Mouse (Mus musculus) embryonic facial prominence, embryonic 11.5 days (tissue): ENCODE measurements at regions not wholly inside any gene's neighbourhood (a gene's known extent, or its start where the extent isn't known, plus 50 kb on each side); places are given as distances from the start of the nearest gene placed in this dataset.

Source experiments
- ATAC-seq: fragments of 200-750 bp; cut with Nextera tagmentation; replicated peaks from 2 replicates; pipeline ENCODE4 v1.8.0; 2017; ENCODE audit warnings: low read depth; ENCODE audit not compliant: insufficient number of reproducible peaks, low FRiP score, low TSS enrichment
- DNase-seq: peaks from one replicate; pipeline ENCODE4 v3.0.0-alpha.2; 2015; ENCODE audit warnings: low spot score
- H3K27ac ChIP-seq: fragments of 300-500 bp; sonication (generic); replicated peaks from 2 replicates; pipeline ENCODE4 v1.5.1; 2014; ENCODE audit warnings: mild to moderate bottlenecking, low read depth, low read length, control low read depth
- H3K27me3 ChIP-seq: fragments of 300-500 bp; sonication (generic); 2 replicates; pipeline ENCODE4 v1.6.1; 2014; ENCODE audit warnings: mild to moderate bottlenecking, low read length, moderate library complexity, mixed read lengths; ENCODE audit not compliant: control insufficient read depth, insufficient read depth
- H3K36me3 ChIP-seq: fragments of 300-500 bp; sonication (generic); replicated peaks from 2 replicates; pipeline ENCODE4 v1.6.1; 2014; ENCODE audit warnings: low read depth, mild to moderate bottlenecking, low read length, moderate library complexity, mixed read lengths; ENCODE audit not compliant: control insufficient read depth, insufficient read depth
- H3K4me1 ChIP-seq: fragments of 300-500 bp; sonication (generic); 2 replicates; pipeline ENCODE4 v1.6.1; 2014; ENCODE audit warnings: low read length, mixed read lengths; ENCODE audit not compliant: control insufficient read depth, insufficient read depth
- H3K4me2 ChIP-seq: fragments of 300-500 bp; sonication (generic); 2 replicates; pipeline ENCODE4 v1.6.1; 2014; ENCODE audit warnings: low read depth, mild to moderate bottlenecking, control low read depth, low read length, moderate library complexity
- H3K4me3 ChIP-seq: fragments of 300-500 bp; sonication (generic); 2 replicates; pipeline ENCODE4 v1.5.1; 2014; ENCODE audit warnings: low read depth, low read length, control low read depth
- H3K9ac ChIP-seq: fragments of 300-500 bp; sonication (generic); replicated peaks from 2 replicates; pipeline ENCODE4 v1.6.1; 2014; ENCODE audit warnings: mild to moderate bottlenecking, control low read depth, low read length
- H3K9me3 ChIP-seq: fragments of 300-500 bp; sonication (generic); replicated peaks from 2 replicates; pipeline ENCODE4 v1.6.1; 2016; ENCODE audit warnings: mild to moderate bottlenecking, low read length, inconsistent platforms, mixed read lengths; ENCODE audit not compliant: control insufficient read depth
- WGBS: fragments of 180-500 bp; shearing (Covaris S2); extraction: QIAGEN DNeasy Blood & Tissue Kit; methylation state at CpG from one replicate; pipeline ENCODE4 v1.1.7; 2014; 5-methylcytosine and 5-hydroxymethylcytosine counted together

DNA sequence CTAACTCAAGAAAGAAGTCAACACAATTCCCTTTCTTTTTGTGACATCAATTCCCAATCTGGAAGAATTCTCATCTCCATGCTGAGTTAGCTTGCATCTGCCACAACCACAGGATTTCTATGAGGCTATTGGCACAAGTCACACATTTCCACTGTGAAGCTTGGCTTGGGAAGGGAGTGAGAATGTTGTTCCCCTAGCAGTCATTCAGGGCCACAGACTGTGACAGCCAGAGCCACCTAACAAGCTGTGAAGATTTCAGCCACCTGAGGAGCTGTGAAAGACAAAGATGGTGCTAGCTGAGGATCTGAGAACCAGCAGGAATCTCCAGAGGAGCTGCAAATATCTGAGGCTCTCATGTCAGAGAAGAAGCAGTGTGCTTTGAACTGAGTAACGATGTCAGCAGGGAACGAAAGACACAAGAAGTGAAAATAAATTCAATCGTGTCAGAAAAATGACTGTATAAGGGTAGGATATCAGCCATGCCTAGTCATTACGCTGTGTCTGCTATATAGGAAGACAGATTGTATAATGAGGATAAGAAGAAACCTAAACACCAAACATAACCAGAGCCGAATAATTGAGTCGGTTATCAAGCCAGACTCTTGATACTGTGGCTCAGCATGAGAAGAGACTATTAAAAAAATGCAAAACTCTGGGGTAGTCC is 340.6 kb upstream of the Tusc1 start:
- no peak for ATAC-seq
- no peak overlapping the region for H3K27ac ChIP-seq
- no peaks in the 10 kb centered on the region for H3K27me3 ChIP-seq
- no peaks in the 10 kb centered on the region for H3K9me3 ChIP-seq
- H3K9ac ChIP-seq, result no peak overlapping the region
- no peak overlapping the region for H3K4me2 ChIP-seq
- WGBS, result 84% methylated on average over 6 of the region's 6 CpGs
- H3K4me3 ChIP-seq, result no peak overlapping the region
- no peaks in the 10 kb centered on the region for H3K36me3 ChIP-seq
- H3K4me1 ChIP-seq, result no peaks in the 10 kb centered on the region
- DNase-seq, result no peak

DNA sequence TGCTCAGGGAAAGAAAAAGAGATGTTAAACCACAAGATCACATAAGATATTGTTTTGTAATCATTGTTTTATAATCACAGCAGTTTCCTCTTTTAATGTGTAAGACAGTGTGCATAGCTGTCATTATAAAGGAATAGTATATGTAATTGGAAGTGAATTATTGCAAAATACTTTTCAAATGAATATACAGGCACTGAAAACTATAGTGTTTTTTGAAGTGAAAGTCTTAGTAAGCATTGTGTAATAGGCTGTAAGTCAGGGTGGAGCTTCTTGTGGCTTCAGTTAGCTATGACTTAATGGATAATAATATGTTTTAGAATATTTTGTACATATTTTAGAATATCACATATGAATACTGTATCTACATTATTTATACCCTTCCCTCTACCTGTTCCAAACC is 333.7 kb upstream of the Tusc1 start:
- no peaks in the 10 kb centered on the region for H3K27me3 ChIP-seq
- ATAC-seq, result no peak
- no peaks in the 10 kb centered on the region for H3K9me3 ChIP-seq
- H3K4me3 ChIP-seq, result no peak overlapping the region
- H3K4me1 ChIP-seq, result no peaks in the 10 kb centered on the region
- no peak overlapping the region for H3K9ac ChIP-seq
- no peaks in the 10 kb centered on the region for H3K36me3 ChIP-seq
- no peak overlapping the region for H3K27ac ChIP-seq
- H3K4me2 ChIP-seq, result no peak overlapping the region
- DNase-seq, result no peak

GRCm38 (mm10) chr4:93664293-93664692 is 329.0 kb upstream of the Tusc1 start:
- no peak for DNase-seq

DNA sequence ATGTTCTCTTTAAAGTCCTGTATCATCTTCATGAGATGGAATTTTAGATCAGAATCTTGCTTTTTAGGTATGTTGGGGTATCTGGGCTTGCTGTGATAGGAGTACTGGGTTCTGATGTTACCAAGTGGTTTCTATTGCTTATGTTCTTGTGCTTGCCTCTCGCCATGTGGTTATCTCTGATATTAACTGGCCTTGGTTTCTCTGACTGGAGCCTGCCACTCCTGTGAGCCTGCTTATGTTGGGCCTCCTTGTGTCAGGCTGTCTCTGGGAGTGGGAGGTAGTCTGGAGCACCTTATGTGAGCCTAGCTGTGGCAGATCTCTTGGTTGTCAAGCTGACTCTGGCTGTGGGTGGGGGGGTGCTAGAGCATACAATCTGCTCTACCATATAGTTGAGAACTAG is 302.9 kb upstream of the Tusc1 start:
- Histone ChIP-seq H3K27ac (no peak overlapping the region), H3K36me3 (no peaks in the 10 kb centered on the region), H3K9me3 (no peaks in the 10 kb centered on the region), H3K4me1 (no peaks in the 10 kb centered on the region), H3K4me2 (no peak overlapping the region), H3K9ac (no peak overlapping the region), H3K27me3 (no peaks in the 10 kb centered on the region), H3K4me3 (no peak overlapping the region)
- DNase-seq, result no peak
- ATAC-seq, result no peak
- 94% methylated on average over 1 of the region's 1 CpGs for WGBS

More at GRCm38 (mm10) chr4:93664293-93664692, 329.0 kb upstream of the Tusc1 start:
- Histone ChIP-seq H3K9me3 (no peaks in the 10 kb centered on the region), H3K36me3 (no peaks in the 10 kb centered on the region), H3K4me1 (no peaks in the 10 kb centered on the region), H3K27me3 (no peaks in the 10 kb centered on the region), H3K4me3 (no peak overlapping the region), H3K27ac (no peak overlapping the region), H3K9ac (no peak overlapping the region), H3K4me2 (no peak overlapping the region)
- ATAC-seq, result no peak
- 83% methylated on average over 1 of the region's 1 CpGs for WGBS

- H3K4me1 ChIP-seq, result no peaks in the 10 kb centered on the region
- no peak overlapping the region for H3K27ac ChIP-seq
- no peaks in the 10 kb centered on the region for H3K27me3 ChIP-seq
- H3K4me3 ChIP-seq, result no peak overlapping the region
- H3K36me3 ChIP-seq, result no peaks in the 10 kb centered on the region
- DNase-seq, result no peak
- no peak overlapping the region for H3K4me2 ChIP-seq
- WGBS, result 96% methylated on average over 1 of the region's 1 CpGs
- H3K9me3 ChIP-seq, result no peaks in the 10 kb centered on the region
- no peak overlapping the region for H3K9ac ChIP-seq
- ATAC-seq, result no peak
Observed at GRCm38 (mm10) chr4:93598474-93598873, 263.2 kb upstream of the Tusc1 start.

- no peak overlapping the region for H3K27ac ChIP-seq
- DNase-seq (no peak), ATAC-seq (no peak)
- no peak overlapping the region for H3K4me3 ChIP-seq
- no peak overlapping the region for H3K4me2 ChIP-seq
- no peaks in the 10 kb centered on the region for H3K36me3 ChIP-seq
- H3K9me3 ChIP-seq, result no peaks in the 10 kb centered on the region
- H3K9ac ChIP-seq, result no peak overlapping the region
- WGBS, result 96% methylated on average over 1 of the region's 1 CpGs
- no peaks in the 10 kb centered on the region for H3K4me1 ChIP-seq
- no peaks in the 10 kb centered on the region for H3K27me3 ChIP-seq
Observed at GRCm38 (mm10) chr4:93584328-93584727, 249.0 kb upstream of the Tusc1 start.

GRCm38 (mm10) chr4:93583670-93584303 is 248.5 kb upstream of the Tusc1 start:
- Histone ChIP-seq H3K4me1 (no peaks in the 10 kb centered on the region), H3K9ac (no peak overlapping the region), H3K4me3 (no peak overlapping the region), H3K4me2 (no peak overlapping the region), H3K27ac (no peak overlapping the region), H3K9me3 (no peaks in the 10 kb centered on the region), H3K27me3 (no peaks in the 10 kb centered on the region), H3K36me3 (no peaks in the 10 kb centered on the region)
- ATAC-seq (no peak), DNase-seq (no peak)
- 73% methylated on average over 4 of the region's 4 CpGs for WGBS

DNA sequence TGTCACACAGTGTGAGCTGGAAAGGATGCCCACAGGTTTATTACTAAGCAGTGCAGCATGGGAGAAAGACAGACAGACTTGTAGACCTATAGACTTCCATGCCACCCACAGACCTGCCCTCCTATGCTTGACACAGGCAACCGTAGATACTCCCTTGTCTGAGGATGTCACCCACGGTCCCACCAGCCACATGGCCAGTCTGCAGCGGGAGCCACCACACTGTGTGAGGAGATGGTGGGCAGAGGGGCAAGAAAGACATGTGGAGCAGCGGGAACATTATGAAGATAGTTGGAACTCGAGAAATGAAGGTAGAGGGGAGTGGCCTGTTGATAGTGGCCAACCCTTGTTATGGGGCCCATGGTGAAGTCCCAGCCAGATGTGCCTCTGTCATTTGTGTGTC is 244.0 kb upstream of the Tusc1 start:
- H3K36me3 ChIP-seq, result no peaks in the 10 kb centered on the region
- H3K27me3 ChIP-seq, result no peaks in the 10 kb centered on the region
- no peak overlapping the region for H3K4me3 ChIP-seq
- no peak overlapping the region for H3K9ac ChIP-seq
- ATAC-seq (peak; percentile 65; the same call in 1 of the 2 replicates), DNase-seq (no peak)
- H3K4me2 ChIP-seq, result no peak overlapping the region
- WGBS, result 81% methylated on average over 5 of the region's 5 CpGs
- no peak overlapping the region for H3K27ac ChIP-seq
- H3K9me3 ChIP-seq, result no peaks in the 10 kb centered on the region
- H3K4me1 ChIP-seq, result no peaks in the 10 kb centered on the region
